Mouse (Mus musculus) cerebellum, postnatal 36 days (tissue): ENCODE results near the gene Gm42906.

Experiments
- DNase-seq, 2 experiments: peaks; one replicate each; pipeline ENCODE4 v3.0.0; 2021 to 2022; ENCODE audit warnings: mixed read lengths in 2 of 2

Gene Gm42906

DNA sequence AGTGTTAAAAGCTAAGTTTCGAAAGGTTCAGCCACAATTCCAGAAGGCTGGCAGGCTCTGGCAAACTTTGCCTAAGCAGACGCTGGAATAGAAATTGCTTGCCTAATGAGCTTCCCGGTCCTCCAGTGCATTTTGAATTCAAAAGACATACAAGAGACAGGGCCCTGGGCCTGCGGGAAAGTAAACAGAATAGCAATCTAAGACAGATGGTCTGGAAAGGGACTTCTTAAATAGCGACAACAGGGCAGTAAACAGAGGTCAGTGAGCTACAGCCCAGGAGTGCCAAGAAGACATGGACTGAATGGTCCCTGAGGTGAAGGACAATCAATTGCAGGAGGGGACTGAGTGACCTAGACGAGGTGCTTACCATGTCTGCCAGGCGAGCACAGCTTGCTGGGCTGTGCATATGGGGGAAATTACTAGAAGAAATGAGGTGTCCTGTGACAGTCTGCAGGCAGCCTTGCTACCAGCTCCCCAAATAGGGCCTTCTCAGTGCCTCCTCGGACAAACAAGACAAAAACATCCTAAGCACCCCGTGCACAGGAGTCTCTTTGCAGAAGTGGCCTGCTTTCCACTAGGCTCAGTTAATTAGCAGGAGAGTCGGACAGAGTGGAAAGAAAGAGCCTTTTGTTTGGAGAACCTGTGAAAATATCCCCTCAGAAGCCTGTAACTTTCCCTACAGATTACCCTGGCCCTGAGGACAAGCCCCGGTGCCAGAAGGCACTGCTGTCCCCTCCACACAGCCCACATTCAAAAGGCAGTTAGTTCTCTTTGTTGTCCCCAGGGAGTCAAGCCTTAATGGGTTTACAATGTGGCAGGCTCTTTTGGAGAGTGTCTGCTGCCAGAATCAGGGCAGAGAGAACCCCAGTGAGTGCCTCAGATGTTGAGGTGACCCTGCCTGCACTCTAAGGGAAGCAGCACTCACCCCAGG, 285.0 kb downstream of the Gm42906 start:
- no peak for DNase-seq

DNA sequence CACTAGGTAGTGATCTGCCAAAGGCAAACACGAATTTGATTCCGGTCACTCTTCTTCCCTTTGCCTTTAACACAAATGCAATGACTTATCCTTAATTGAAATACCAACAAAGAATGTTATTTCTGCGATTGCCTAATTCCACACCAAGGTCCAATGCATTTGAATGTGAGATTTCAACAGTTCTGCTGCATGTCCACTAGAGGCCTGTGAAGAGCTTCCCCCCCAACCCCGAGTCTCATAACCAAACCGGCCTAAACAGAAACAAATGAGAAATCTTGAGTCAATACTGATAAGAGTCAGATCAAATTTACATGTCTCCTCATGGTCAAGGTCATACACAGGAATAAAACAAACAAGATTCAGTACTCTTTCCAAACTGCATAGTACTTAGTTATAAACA, 285.7 kb downstream of the Gm42906 start:
- peak in 1 of 2 experiments; percentile 8 for DNase-seq

- no peak for DNase-seq
Observed at GRCm38 (mm10) chr5:151137901-151138300, 290.1 kb downstream of the Gm42906 start.

DNA sequence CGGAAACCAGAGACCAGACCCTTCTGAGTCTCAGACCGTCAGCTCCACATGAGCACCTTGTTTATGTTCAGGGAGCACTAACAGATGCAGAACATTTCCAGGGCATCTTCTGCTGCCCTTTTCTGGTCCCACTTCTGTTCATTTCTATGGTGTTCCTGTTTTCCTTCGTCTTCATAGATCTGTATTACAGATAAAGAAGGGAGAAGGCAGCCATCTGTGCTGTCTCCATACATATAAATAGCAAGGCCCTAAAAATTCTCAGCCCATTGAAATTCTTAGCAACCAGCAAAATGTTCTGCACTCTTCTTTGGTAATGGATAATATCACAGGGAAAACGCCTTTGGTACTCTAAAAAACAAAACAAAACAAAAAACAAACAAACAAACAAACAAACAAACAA, 290.7 kb downstream of the Gm42906 start:
- no peak for DNase-seq

DNA sequence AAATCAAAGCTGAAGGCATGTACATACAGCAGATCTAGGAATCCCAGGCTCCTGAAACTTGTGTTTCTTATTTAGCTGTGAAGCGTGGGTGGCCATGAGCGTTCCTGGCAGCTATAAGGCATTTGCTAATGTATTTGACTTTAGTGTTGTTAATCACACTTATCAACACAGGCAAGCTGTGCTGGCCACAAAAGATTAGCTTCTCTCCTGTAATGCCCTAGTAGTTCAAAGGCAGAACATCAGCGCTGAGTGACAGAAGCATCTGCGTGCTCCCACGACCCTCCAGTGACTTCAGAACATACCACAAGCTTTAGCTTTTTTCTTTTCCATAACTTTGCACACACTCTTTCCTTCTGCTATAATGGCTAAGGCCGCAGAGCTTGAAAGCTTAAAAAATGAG, 292.0 kb downstream of the Gm42906 start:
- no peak for DNase-seq

DNA sequence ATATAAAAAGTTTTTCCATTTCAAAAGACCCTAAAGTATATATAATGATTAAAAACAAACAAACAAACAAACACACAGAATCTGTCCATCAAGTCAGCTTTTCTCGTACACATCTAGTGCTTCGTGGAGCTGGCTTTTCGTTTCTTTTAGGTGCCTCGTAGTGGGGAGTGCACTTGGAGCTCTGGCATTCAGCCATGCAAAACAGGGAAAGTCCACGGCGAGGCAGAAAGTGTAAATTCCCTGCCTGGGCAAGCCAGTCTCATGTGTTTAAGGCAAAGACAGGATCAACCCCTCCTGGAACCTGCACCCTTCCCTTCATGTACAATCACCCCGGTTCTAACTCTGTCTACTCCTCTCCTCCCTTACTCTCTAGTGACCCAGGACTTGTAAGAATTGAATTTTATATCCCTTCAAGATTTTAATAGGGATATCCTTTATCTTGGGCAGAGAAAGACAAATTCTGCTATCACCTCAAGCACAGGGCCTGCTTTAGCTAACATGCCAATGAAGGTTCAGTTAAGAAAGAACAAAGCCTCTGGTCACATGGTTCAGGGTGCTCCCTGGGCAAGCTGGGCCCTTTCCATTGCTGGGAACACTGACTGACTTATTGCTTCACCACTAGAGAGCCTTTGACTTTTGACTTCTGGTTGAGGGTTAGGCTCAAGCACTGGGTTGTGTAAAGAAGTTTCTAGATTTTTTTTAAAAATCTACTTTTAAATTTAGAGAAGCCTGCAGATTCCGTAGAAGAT, 292.7 kb downstream of the Gm42906 start:
- DNase-seq = no peak

DNA sequence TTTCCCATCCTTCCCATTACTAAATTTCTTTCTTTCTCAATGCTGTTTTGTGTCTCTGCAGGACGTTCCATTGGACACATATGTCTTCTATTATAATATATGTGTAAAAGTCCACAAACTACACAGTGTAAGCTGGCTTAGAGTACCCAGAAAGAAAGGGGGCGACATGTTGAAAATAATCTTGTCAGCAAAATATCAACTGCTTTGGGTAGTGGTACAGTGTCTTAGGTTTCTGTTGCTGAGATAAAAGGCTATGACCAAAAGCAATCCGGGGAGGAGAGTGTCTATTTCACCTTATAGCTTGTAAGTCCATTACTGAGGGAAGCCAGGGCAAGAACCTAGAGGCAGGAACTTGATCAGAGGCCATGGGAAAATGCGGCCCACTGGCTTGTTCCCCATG, 293.8 kb downstream of the Gm42906 start:
- DNase-seq = no peak

DNA sequence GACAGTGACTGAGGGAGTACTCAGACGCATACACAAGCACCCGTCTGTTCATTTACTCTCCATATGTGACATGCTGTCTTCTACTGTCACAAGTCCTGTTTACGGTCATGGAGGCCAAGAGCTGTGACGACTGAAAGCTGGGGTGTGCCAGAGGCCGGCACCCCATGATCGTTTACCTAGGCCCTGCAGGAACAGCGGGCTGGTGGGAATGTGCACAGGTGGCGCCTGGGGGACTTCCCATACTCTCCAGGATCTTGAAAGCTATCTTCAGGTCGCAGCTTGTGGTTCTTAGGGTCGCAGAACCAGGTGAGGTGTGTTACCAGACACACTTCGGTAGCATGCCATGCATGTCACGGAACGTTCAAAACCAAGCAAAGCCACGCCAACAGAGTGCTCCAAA, 294.2 kb downstream of the Gm42906 start:
- DNase-seq = no peak

- DNase-seq = no peak
Observed at GRCm38 (mm10) chr5:151129762-151130161, 298.2 kb downstream of the Gm42906 start.

DNA sequence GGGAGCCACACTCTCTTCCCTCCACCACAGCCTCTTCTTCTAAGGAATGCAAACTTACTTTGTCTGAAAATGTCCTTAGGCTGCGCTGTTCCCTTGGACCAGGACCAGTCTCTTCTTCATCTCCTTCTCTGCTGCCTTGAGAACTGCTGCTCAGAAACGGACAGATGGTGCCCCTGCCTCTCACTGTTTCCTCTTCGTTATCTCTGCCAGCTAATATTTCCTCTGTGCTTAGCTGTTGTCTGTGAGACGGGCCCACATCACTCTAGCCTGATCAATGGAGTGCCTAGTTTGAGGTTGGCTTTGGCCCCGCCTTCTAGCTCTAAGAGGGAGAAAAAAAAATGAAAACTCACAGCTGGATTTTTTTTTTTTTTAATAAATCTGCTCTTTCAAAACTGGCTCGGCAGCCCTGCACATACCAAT, 300.7 kb downstream of the Gm42906 start:
- DNase-seq = peak; percentile 8

GRCm38 (mm10) chr5:151126608-151127005, 301.4 kb downstream of the Gm42906 start:
- no peak for DNase-seq

DNA sequence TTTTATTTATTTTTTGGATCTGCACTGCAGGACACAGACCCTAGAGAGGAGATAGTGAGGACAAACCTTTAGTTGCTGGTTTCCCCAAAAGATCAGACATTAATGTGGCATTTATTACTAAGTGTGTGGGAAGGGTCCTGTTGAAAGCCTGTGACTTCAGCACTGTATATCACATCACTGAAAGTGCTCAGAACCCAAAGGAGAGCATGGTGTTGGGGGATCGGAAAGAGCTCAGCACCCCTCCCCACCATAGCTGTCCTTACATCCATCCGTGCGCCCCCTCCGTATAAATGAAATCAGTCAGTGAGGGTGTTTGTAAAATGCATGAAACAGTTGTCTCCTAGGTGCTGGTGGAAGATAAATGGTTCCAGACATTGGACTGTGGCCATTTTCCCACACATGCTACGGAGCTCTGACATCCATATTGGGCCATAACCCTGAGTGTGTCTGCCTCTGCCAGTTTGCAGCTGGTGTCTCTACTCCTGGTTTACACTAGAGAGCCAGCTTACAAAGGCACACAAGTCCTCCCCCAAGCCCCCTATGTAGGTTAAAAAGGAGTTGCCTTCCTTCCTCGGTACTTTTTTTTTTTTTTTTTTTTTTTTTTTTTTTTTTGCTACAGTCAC, 301.9 kb downstream of the Gm42906 start:
- no peak for DNase-seq

GRCm38 (mm10) chr5:151117846-151118245, 310.1 kb downstream of the Gm42906 start:
- DNase-seq = no peak

DNA sequence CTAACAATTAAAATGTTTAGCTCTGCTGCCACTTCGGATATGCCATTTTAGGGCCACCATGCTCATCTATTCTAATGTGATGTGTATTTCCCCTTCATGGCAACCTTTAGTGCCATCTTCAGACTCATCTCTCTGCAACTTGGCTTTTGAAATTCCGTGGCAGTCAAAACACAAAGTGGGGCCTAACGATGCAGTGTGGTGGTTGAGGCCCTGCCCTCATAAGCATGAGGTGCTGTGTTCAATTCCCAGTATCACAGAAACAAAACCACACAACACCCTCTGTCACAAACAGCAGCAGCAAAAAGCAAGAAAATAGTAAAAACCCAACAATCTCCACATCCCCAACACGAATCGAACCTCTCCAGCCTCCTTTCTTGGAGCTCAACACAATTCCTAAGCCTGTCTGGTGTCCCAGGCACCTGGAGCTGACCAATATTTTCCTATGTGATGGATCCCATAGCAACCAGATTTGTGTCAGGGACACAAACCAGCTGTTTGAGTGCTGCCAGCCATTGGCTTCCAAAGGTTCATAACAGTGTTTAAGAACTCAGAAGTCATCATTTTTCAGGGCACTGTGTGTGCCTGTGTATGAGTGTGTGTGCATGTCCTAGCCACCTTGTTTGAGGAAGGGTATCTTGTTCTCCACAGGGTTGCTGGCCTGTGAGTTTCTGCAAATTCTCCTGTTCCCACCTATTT, 311.6 kb downstream of the Gm42906 start:
- DNase-seq = no peak

DNA sequence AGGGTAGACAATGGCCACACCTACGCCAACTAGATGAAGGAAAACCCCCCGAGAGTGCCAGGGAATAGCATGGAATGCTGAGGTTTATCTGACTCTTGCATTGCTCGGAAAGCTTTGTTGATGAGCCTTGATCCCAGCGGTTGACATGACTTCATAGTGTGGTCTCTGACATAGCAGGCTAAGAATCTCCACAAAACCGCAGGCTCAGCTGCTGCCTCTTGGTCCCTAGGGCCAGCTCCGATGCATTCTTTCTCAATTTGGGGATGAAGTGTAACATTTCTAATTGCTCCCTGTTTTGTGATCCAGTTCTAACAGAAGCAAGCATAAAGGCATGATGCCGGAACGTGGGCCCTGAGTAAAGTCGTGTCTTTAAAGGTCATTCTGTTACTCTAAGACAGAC, 315.2 kb downstream of the Gm42906 start:
- no peak for DNase-seq

DNA sequence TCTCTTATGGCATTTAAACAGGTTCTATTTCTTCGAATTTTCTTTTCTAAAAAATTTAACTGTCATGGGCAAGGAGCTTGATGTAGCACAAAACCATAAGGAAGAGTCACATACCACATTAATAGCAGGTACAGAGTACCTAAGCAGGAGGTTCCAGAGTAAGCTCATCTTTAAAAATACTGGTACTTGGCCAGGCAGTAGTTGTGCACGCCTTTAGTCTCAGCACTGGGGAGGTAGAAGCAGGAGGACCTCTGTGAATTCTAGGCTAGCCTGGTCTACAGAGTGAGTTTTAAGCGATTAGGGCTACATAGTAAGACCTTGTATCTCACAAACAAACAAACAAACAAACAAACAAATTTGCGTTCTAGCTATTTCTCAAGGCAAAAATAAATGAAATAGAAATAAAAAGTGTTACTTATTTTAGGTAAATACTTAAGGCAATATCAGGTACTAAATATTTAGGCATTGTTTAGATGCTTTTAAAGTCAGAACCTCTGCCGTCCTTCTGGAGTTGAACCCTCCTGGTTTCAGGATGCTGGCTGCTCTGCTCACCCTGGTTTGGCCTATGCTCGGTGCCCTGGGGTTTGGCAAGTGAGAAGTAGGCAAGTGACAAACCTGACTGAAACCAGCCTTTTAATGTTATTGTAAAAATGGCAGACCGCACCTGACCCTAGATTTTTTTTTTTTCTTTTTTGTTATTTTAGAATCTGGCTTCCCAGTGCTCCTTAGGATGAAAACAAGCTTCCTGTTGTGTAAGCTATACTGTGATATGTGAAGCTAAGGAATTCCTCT, 316.7 kb downstream of the Gm42906 start:
- DNase-seq = no peak

DNA sequence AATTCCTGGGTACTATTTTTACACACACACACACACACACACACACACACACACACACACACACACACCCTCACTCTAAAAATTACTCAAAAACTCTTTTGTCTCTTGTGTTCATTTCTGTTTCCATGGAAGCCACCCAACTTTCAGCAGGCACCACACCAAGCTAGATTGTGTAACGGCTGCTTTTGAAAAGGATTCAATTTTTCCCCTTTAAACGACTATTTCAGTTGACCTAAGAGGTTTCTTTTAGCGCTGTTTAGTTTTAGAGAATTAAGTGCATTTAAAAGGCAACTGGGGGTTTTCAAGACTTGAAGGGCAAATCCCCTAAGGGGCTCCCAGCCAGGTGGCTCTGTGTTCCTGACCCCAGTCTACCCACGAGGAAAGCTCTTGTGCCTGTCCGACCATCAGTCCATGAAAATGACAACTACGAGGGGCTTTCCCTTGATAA, 317.5 kb downstream of the Gm42906 start:
- no peak for DNase-seq

- DNase-seq = no peak
Observed at GRCm38 (mm10) chr5:151109822-151110221, 318.1 kb downstream of the Gm42906 start.

- DNase-seq = no peak
Observed at GRCm38 (mm10) chr5:151108955-151109354, 319.0 kb downstream of the Gm42906 start.

GRCm38 (mm10) chr5:151108291-151108897, 319.6 kb downstream of the Gm42906 start:
- DNase-seq = no peak

GRCm38 (mm10) chr5:151106841-151107240, 321.1 kb downstream of the Gm42906 start:
- DNase-seq = no peak
